Mouse (Mus musculus): ENCODE data around the gene Gbf1. TPM values are rescaled to one million over a fixed set of nuclear protein-coding genes. Genes with fewer than 3 reads are reported as not detected.
"Not testable (repeated sequence)": the region's sequence is repeated elsewhere in the genome, so short reads cannot be mapped to it uniquely, and the experiment has no call there.

Gene Gbf1
- polyA plus RNA-seq, 1 experiment = 40.8 TPM

- no peak for TF ChIP-seq MAX (IDR thresholded peaks at IDR 0.05)
- no peak for TF ChIP-seq MYOG (IDR thresholded peaks at IDR 0.05; ENCODE audit: control insufficient read depth, extremely low read depth, insufficient read length)
- TF ChIP-seq FOSL1 (IDR thresholded peaks at IDR 0.05; ENCODE audit: insufficient read depth, low read length, poor library complexity, severe bottlenecking) = no peak
- TF ChIP-seq USF1 (IDR thresholded peaks at IDR 0.05; ENCODE audit: low read depth) = no peak
- TF ChIP-seq CEBPB (IDR thresholded peaks at IDR 0.05; ENCODE audit: low read depth) = no peak
- TF ChIP-seq CTCF (IDR thresholded peaks at IDR 0.05; ENCODE audit: control insufficient read depth, insufficient read depth, insufficient read length) = no peak
- H3K27me3 ChIP-seq (ENCODE audit: control insufficient read depth, insufficient read depth, insufficient read length) = peaks cover 6% of the 10 kb centered on the region
- no peak overlapping the region for H3ac ChIP-seq (ENCODE audit: control insufficient read depth, insufficient read length, low read depth)
- no peaks in the 10 kb centered on the region for H3K79me3 ChIP-seq (ENCODE audit: low read depth)
- H3K36me3 ChIP-seq (ENCODE audit: control insufficient read depth, insufficient read depth) = no peaks in the 10 kb centered on the region
- no peak overlapping the region for H3K4me3 ChIP-seq (ENCODE audit: insufficient read depth, poor library complexity, severe bottlenecking)
- H3K79me2 ChIP-seq (ENCODE audit: control insufficient read depth, insufficient read depth) = no peaks in the 10 kb centered on the region
Observed at GRCm38 (mm10) chr19:46114617-46115016, 37.7 kb upstream of the Gbf1 start.

GRCm38 (mm10) chr19:46119458-46119857 is 32.9 kb upstream of the Gbf1 start:
- H3K79me3 ChIP-seq (ENCODE audit: low read depth) = no peaks in the 10 kb centered on the region
- TF ChIP-seq MAX (IDR thresholded peaks at IDR 0.05) = no peak
- no peak for TF ChIP-seq USF1 (IDR thresholded peaks at IDR 0.05; ENCODE audit: low read depth)
- TF ChIP-seq MYOD1 (IDR thresholded peaks at IDR 0.05; ENCODE audit: control insufficient read depth, insufficient read length, low read depth) = no peak
- no peak for TF ChIP-seq FOSL1 (IDR thresholded peaks at IDR 0.05; ENCODE audit: insufficient read depth, low read length, poor library complexity, severe bottlenecking)
- TF ChIP-seq CTCF (IDR thresholded peaks at IDR 0.05; ENCODE audit: control insufficient read depth, insufficient read depth, insufficient read length) = no peak
- no peak for TF ChIP-seq MYOG (IDR thresholded peaks at IDR 0.05; ENCODE audit: control insufficient read depth, extremely low read depth, insufficient read length)
- no peak for TF ChIP-seq CEBPB (IDR thresholded peaks at IDR 0.05; ENCODE audit: low read depth)
- H3K79me2 ChIP-seq (ENCODE audit: control insufficient read depth, insufficient read depth) = no peaks in the 10 kb centered on the region
- H3K27me3 ChIP-seq (ENCODE audit: control insufficient read depth, insufficient read depth, insufficient read length) = peaks cover 3% of the 10 kb centered on the region
- H3K4me3 ChIP-seq (ENCODE audit: insufficient read depth, poor library complexity, severe bottlenecking) = no peak overlapping the region
- no peaks in the 10 kb centered on the region for H3K36me3 ChIP-seq (ENCODE audit: control insufficient read depth, insufficient read depth)
- H3ac ChIP-seq (ENCODE audit: control insufficient read depth, insufficient read length, low read depth) = no peak overlapping the region

- no peaks in the 10 kb centered on the region for H3K36me3 ChIP-seq (ENCODE audit: control insufficient read depth, insufficient read depth)
- TF ChIP-seq MYOD1 (IDR thresholded peaks at IDR 0.05; ENCODE audit: control insufficient read depth, insufficient read length, low read depth) = no peak
- TF ChIP-seq USF1 (IDR thresholded peaks at IDR 0.05; ENCODE audit: low read depth) = no peak
- TF ChIP-seq FOSL1 (IDR thresholded peaks at IDR 0.05; ENCODE audit: insufficient read depth, low read length, poor library complexity, severe bottlenecking) = no peak
- TF ChIP-seq CEBPB (IDR thresholded peaks at IDR 0.05; ENCODE audit: low read depth) = no peak
- TF ChIP-seq CTCF (IDR thresholded peaks at IDR 0.05; ENCODE audit: control insufficient read depth, insufficient read depth, insufficient read length) = no peak
- TF ChIP-seq MAX (IDR thresholded peaks at IDR 0.05) = no peak
- TF ChIP-seq MYOG (IDR thresholded peaks at IDR 0.05; ENCODE audit: control insufficient read depth, extremely low read depth, insufficient read length) = no peak
- peaks cover 3% of the 10 kb centered on the region for H3K27me3 ChIP-seq (ENCODE audit: control insufficient read depth, insufficient read depth, insufficient read length)
- H3ac ChIP-seq (ENCODE audit: control insufficient read depth, insufficient read length, low read depth) = no peak overlapping the region
- H3K79me2 ChIP-seq (ENCODE audit: control insufficient read depth, insufficient read depth) = no peaks in the 10 kb centered on the region
- H3K79me3 ChIP-seq (ENCODE audit: low read depth) = no peaks in the 10 kb centered on the region
- H3K4me3 ChIP-seq (ENCODE audit: insufficient read depth, poor library complexity, severe bottlenecking) = no peak overlapping the region
Observed at GRCm38 (mm10) chr19:46120872-46121271, 31.4 kb upstream of the Gbf1 start.

- no peaks in the 10 kb centered on the region for H3K79me3 ChIP-seq (ENCODE audit: low read depth)
- no peaks in the 10 kb centered on the region for H3K36me3 ChIP-seq (ENCODE audit: control insufficient read depth, insufficient read depth)
- H3K4me3 ChIP-seq (ENCODE audit: insufficient read depth, poor library complexity, severe bottlenecking) = no peak overlapping the region
- H3ac ChIP-seq (ENCODE audit: control insufficient read depth, insufficient read length, low read depth) = no peak overlapping the region
- peaks cover 3% of the 10 kb centered on the region for H3K27me3 ChIP-seq (ENCODE audit: control insufficient read depth, insufficient read depth, insufficient read length)
- no peaks in the 10 kb centered on the region for H3K79me2 ChIP-seq (ENCODE audit: control insufficient read depth, insufficient read depth)
- no peak for TF ChIP-seq CEBPB (IDR thresholded peaks at IDR 0.05; ENCODE audit: low read depth)
Observed at GRCm38 (mm10) chr19:46123876-46124275, 28.4 kb upstream of the Gbf1 start.

- TF ChIP-seq FOSL1 (IDR thresholded peaks at IDR 0.05; ENCODE audit: insufficient read depth, low read length, poor library complexity, severe bottlenecking) (no peak), MAX (IDR thresholded peaks at IDR 0.05) (no peak), CEBPB (IDR thresholded peaks at IDR 0.05; ENCODE audit: low read depth) (no peak), MYOG (IDR thresholded peaks at IDR 0.05; ENCODE audit: control insufficient read depth, extremely low read depth, insufficient read length) (no peak), USF1 (IDR thresholded peaks at IDR 0.05; ENCODE audit: low read depth) (no peak), CTCF (IDR thresholded peaks at IDR 0.05; ENCODE audit: control insufficient read depth, insufficient read depth, insufficient read length) (no peak), MYOD1 (IDR thresholded peaks at IDR 0.05; ENCODE audit: control insufficient read depth, insufficient read length, low read depth) (no peak)
Observed at GRCm38 (mm10) chr19:46124651-46125050, 27.7 kb upstream of the Gbf1 start.

GRCm38 (mm10) chr19:46126301-46126700 is 26.0 kb upstream of the Gbf1 start:
- Histone ChIP-seq H3K79me3 (ENCODE audit: low read depth) (no peaks in the 10 kb centered on the region), H3K27me3 (ENCODE audit: control insufficient read depth, insufficient read depth, insufficient read length) (peaks cover 3% of the 10 kb centered on the region), H3ac (ENCODE audit: control insufficient read depth, insufficient read length, low read depth) (no peak overlapping the region), H3K36me3 (ENCODE audit: control insufficient read depth, insufficient read depth) (no peaks in the 10 kb centered on the region), H3K79me2 (ENCODE audit: control insufficient read depth, insufficient read depth) (no peaks in the 10 kb centered on the region), H3K4me3 (ENCODE audit: insufficient read depth, poor library complexity, severe bottlenecking) (no peak overlapping the region)
- TF ChIP-seq CEBPB (IDR thresholded peaks at IDR 0.05; ENCODE audit: low read depth) = no peak
- no peak for TF ChIP-seq MYOD1 (IDR thresholded peaks at IDR 0.05; ENCODE audit: control insufficient read depth, insufficient read length, low read depth)
- no peak for TF ChIP-seq MAX (IDR thresholded peaks at IDR 0.05)

More at GRCm38 (mm10) chr19:46124651-46125050, 27.7 kb upstream of the Gbf1 start:
- Histone ChIP-seq H3K27me3 (ENCODE audit: control insufficient read depth, insufficient read depth, insufficient read length) (peaks cover 3% of the 10 kb centered on the region), H3K4me3 (ENCODE audit: insufficient read depth, poor library complexity, severe bottlenecking) (no peak overlapping the region), H3K36me3 (ENCODE audit: control insufficient read depth, insufficient read depth) (no peaks in the 10 kb centered on the region), H3K79me2 (ENCODE audit: control insufficient read depth, insufficient read depth) (no peaks in the 10 kb centered on the region), H3K79me3 (ENCODE audit: low read depth) (no peaks in the 10 kb centered on the region), H3ac (ENCODE audit: control insufficient read depth, insufficient read length, low read depth) (no peak overlapping the region)

- not testable (repeated sequence) for H3K79me2 ChIP-seq (ENCODE audit: control insufficient read depth, insufficient read depth); H3K27me3 ChIP-seq (ENCODE audit: control insufficient read depth, insufficient read depth, insufficient read length); H3K4me3 ChIP-seq (ENCODE audit: insufficient read depth, poor library complexity, severe bottlenecking); H3K79me3 ChIP-seq (ENCODE audit: low read depth); H3ac ChIP-seq (ENCODE audit: control insufficient read depth, insufficient read length, low read depth); H3K36me3 ChIP-seq (ENCODE audit: control insufficient read depth, insufficient read depth)
Observed at GRCm38 (mm10) chr19:46129737-46130136, 22.6 kb upstream of the Gbf1 start.
